Mouse (Mus musculus) adrenal gland, adult 18-20 months (tissue): ENCODE measurements at regions not wholly inside any gene's neighbourhood (a gene's known extent, or its start where the extent isn't known, plus 50 kb on each side); places are given as distances from the start of the nearest gene placed in this dataset.
A peak's percentile ranks its signal among the peaks of the same experiment; 100 is the strongest.

Experiments
- DNase-seq, 2 experiments: peaks; one replicate each; pipeline ENCODE4 v3.0.0; 2021 to 2022; ENCODE audit warnings: low spot score in 2 of 2

GRCm38 (mm10) chr8:9050740-9051475 is 360.6 kb upstream of the Arglu1 start:
- no peak for DNase-seq

- no peak for DNase-seq
Measured at GRCm38 (mm10) chr8:9048116-9048515, 357.8 kb upstream of the Arglu1 start.

- DNase-seq, result no peak
Measured at GRCm38 (mm10) chr8:9042835-9043792, 352.8 kb upstream of the Arglu1 start.

GRCm38 (mm10) chr8:9029156-9029555 is 338.8 kb upstream of the Arglu1 start:
- no peak for DNase-seq

GRCm38 (mm10) chr8:9027672-9028071 is 337.4 kb upstream of the Arglu1 start:
- DNase-seq, result no peak

GRCm38 (mm10) chr8:9025872-9026271 is 335.6 kb upstream of the Arglu1 start:
- no peak for DNase-seq

- DNase-seq, result no peak
Measured at GRCm38 (mm10) chr8:9025378-9025777, 335.1 kb upstream of the Arglu1 start.

- DNase-seq, result no peak
Measured at GRCm38 (mm10) chr8:9020744-9021143, 330.4 kb upstream of the Arglu1 start.

GRCm38 (mm10) chr8:9020180-9020579 is 329.9 kb upstream of the Arglu1 start:
- DNase-seq, result no peak

GRCm38 (mm10) chr8:9011785-9012510 is 321.6 kb upstream of the Arglu1 start:
- DNase-seq, result no peak

GRCm38 (mm10) chr8:9008006-9008780 is 317.9 kb upstream of the Arglu1 start:
- DNase-seq, result no peak

- DNase-seq, result no peak
Measured at GRCm38 (mm10) chr8:8999914-9000313, 309.6 kb upstream of the Arglu1 start.

- DNase-seq, result no peak
Measured at GRCm38 (mm10) chr8:8997621-8998020, 307.3 kb upstream of the Arglu1 start.

GRCm38 (mm10) chr8:8994596-8995189 is 304.4 kb upstream of the Arglu1 start:
- DNase-seq, result peak in 1 of 2 experiments; percentile 8

- DNase-seq, result no peak
Measured at GRCm38 (mm10) chr8:8994008-8994407, 303.7 kb upstream of the Arglu1 start.

- DNase-seq, result peak; percentile 76 to 82
Measured at GRCm38 (mm10) chr8:8992461-8993032, 302.2 kb upstream of the Arglu1 start.

GRCm38 (mm10) chr8:8991026-8991425 is 300.7 kb upstream of the Arglu1 start:
- DNase-seq, result no peak

GRCm38 (mm10) chr8:8986068-8986467 is 295.7 kb upstream of the Arglu1 start:
- no peak for DNase-seq

GRCm38 (mm10) chr8:8985395-8985794 is 295.1 kb upstream of the Arglu1 start:
- DNase-seq, result no peak

- peak in 1 of 2 experiments; percentile 12 for DNase-seq
Measured at GRCm38 (mm10) chr8:8984829-8985251, 294.5 kb upstream of the Arglu1 start.
